ENCODE assay signal across 9 mouse cellular contexts in the genomic region with DNA sequence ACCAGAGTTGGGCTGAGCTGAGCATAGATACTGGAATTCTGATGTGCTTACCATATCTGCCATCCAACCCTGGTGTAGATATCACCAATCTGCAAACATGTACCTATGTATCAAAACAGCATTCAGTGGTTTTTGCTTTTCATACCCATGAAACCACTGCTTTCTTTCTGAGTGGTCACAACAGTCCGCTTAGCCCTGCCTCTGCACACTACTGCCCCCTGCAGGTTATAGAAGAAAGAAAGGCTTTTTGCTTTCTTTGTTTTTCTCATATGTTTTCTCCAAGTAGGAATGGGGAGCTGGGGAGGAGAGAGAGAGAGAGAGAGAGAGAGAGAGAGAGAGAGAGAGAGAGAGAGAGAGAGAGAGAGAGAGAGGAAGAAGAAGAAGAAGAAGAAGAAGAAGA.
DNase-seq lines count a peak whose midpoint lies in the region; ATAC-seq and TF ChIP-seq lines count a peak whose summit lies in the region.
"Had no signal": no experiment of that assay in that cellular context is flagged by ENCODE, and none has a peak within 500 bp of the region (broad histone marks: within the 10 kb centered on the region; RNA-seq: fewer than 3 reads in every experiment).

No protein-coding gene starts in this region.

- H3K4me2 ChIP-seq in kidney, embryonic 14.5 days (replicated peaks; ENCODE audit: low read depth, low read length) = no peak overlapping the region
- H3K4me2 ChIP-seq: hindbrain, embryonic 15.5 days; midbrain, embryonic 15.5 days had no signal

- no peak for ATAC-seq in kidney, embryonic 14.5 days (ENCODE audit: low FRiP score, low TSS enrichment)
- ATAC-seq in CD4-positive, CD25-positive, alpha-beta regulatory T cell, adult 4 months = no peak
- ATAC-seq: midbrain, embryonic 15.5 days had no signal

- DNase-seq in kidney, adult 2 months = peak; percentile 10
- DNase-seq in 3134 (ENCODE audit: extremely low read depth, insufficient read length, low spot score) (peak; percentile 5), 416B (ENCODE audit: low read depth) (peak; percentile 26)
- peak; percentile 30 for DNase-seq in embryonic facial prominence, embryonic 10.5 days (ENCODE audit: low spot score)
- DNase-seq in ovary, postnatal 10 days (ENCODE audit: low spot score) = no peak

- no peaks in the 10 kb centered on the region for H3K9me3 ChIP-seq in kidney, embryonic 14.5 days (ENCODE audit: control insufficient read depth, low read length)
- no peaks in the 10 kb centered on the region for H3K9me3 ChIP-seq in embryonic facial prominence, embryonic 10.5 days
- H3K9me3 ChIP-seq: hindbrain, embryonic 15.5 days; midbrain, embryonic 15.5 days had no signal

- no peak overlapping the region for H3K4me3 ChIP-seq in kidney, adult 2 months (ENCODE audit: insufficient read depth, low read depth, low read length)
- H3K4me3 ChIP-seq in kidney, embryonic 14.5 days (ENCODE audit: low read length) = no peak overlapping the region
- no peak overlapping the region for H3K4me3 ChIP-seq in embryonic facial prominence, embryonic 10.5 days
- H3K4me3 ChIP-seq: hindbrain, embryonic 15.5 days; midbrain, embryonic 15.5 days had no signal

- no peak for TF ChIP-seq POLR2A in kidney, adult 2 months (IDR thresholded peaks at IDR 0.05; ENCODE audit: low read depth, low read length)

- H3K27ac ChIP-seq in kidney, adult 2 months (ENCODE audit: insufficient read depth, low read depth, low read length) = no peak overlapping the region
- no peak overlapping the region for H3K27ac ChIP-seq in kidney, embryonic 14.5 days (ENCODE audit: low read depth, low read length)
- H3K27ac ChIP-seq in embryonic facial prominence, embryonic 10.5 days (replicated peaks) = no peak overlapping the region
- H3K27ac ChIP-seq: hindbrain, embryonic 15.5 days; midbrain, embryonic 15.5 days had no signal

- no peaks in the 10 kb centered on the region for H3K27me3 ChIP-seq in kidney, adult 2 months (replicated peaks; ENCODE audit: control insufficient read depth, insufficient read depth, low read length)
- H3K27me3 ChIP-seq in kidney, embryonic 14.5 days (ENCODE audit: control insufficient read depth, insufficient read depth, low read length) = no peaks in the 10 kb centered on the region
- H3K27me3 ChIP-seq in embryonic facial prominence, embryonic 10.5 days (replicated peaks; ENCODE audit: low read depth, poor library complexity, severe bottlenecking) = no peaks in the 10 kb centered on the region
- H3K27me3 ChIP-seq: hindbrain, embryonic 15.5 days; midbrain, embryonic 15.5 days had no signal

- no peaks in the 10 kb centered on the region for H3K36me3 ChIP-seq in kidney, adult 2 months (ENCODE audit: control insufficient read depth, insufficient read depth, low read length)
- no peaks in the 10 kb centered on the region for H3K36me3 ChIP-seq in kidney, embryonic 14.5 days (ENCODE audit: control insufficient read depth, insufficient read depth, low read length)
- no peaks in the 10 kb centered on the region for H3K36me3 ChIP-seq in embryonic facial prominence, embryonic 10.5 days (replicated peaks)
- H3K36me3 ChIP-seq: hindbrain, embryonic 15.5 days; midbrain, embryonic 15.5 days had no signal

- 11% methylated on average over 1 of the region's 1 CpGs for WGBS in kidney, adult 2 months
- 7% methylated on average over 1 of the region's 1 CpGs for WGBS in kidney, embryonic 14.5 days
- 4% methylated on average over 1 of the region's 1 CpGs for WGBS in embryonic facial prominence, embryonic 10.5 days

- H3K4me1 ChIP-seq in kidney, adult 2 months (ENCODE audit: control insufficient read depth, insufficient read depth, low read length) = no peaks in the 10 kb centered on the region
- H3K4me1 ChIP-seq in kidney, embryonic 14.5 days (ENCODE audit: control insufficient read depth, insufficient read depth, low read length) = no peaks in the 10 kb centered on the region
- H3K4me1 ChIP-seq in embryonic facial prominence, embryonic 10.5 days = peaks cover 6% of the 10 kb centered on the region; the same call in 1 of the 2 replicates

- TF ChIP-seq CTCF in kidney, adult 2 months (conservative IDR thresholded peaks at IDR 0.05; ENCODE audit: insufficient read depth, insufficient read length, low read depth, low read length) = peak; percentile 63

- no peak overlapping the region for H3K9ac ChIP-seq in kidney, embryonic 14.5 days (ENCODE audit: low read depth, low read length)
- H3K9ac ChIP-seq: hindbrain, embryonic 15.5 days; midbrain, embryonic 15.5 days had no signal
